Mouse (Mus musculus) hindbrain, embryonic 10.5 days (tissue): ENCODE data around the gene Olfr92. TPM values are rescaled to one million over a fixed set of nuclear protein-coding genes. Genes with fewer than 3 reads are reported as not detected.
"Not testable (repeated sequence)": the region's sequence is repeated elsewhere in the genome, so short reads cannot be mapped to it uniquely, and the experiment has no call there.

Experiments
- DNase-seq: peaks from one replicate; pipeline ENCODE4 v3.0.0-alpha.2; 2017; ENCODE audit warnings: low spot score
- H3K27ac ChIP-seq: fragments of 300-500 bp; sonication (generic); 2 replicates; pipeline ENCODE4 v1.5.1; 2016; ENCODE audit warnings: mild to moderate bottlenecking, moderate library complexity
- H3K27me3 ChIP-seq: fragments of 300-500 bp; sonication (generic); 2 replicates; pipeline ENCODE4 v1.6.1; 2016; ENCODE audit warnings: mild to moderate bottlenecking; ENCODE audit not compliant: poor library complexity, insufficient read depth, severe bottlenecking
- H3K36me3 ChIP-seq: fragments of 300-500 bp; sonication (generic); 2 replicates; pipeline ENCODE4 v1.6.1; 2016; ENCODE audit warnings: mild to moderate bottlenecking, moderate library complexity
- H3K4me1 ChIP-seq: fragments of 300-500 bp; sonication (generic); replicated peaks from 2 replicates; pipeline ENCODE4 v1.6.1; 2016; ENCODE audit warnings: mild to moderate bottlenecking
- H3K4me3 ChIP-seq: fragments of 300-500 bp; sonication (generic); 2 replicates; pipeline ENCODE4 v1.5.1; 2016; ENCODE audit warnings: mild to moderate bottlenecking, moderate library complexity
- H3K9me3 ChIP-seq: fragments of 300-500 bp; sonication (generic); 2 replicates; pipeline ENCODE4 v1.6.1; 2016; ENCODE audit warnings: mild to moderate bottlenecking, moderate library complexity
- WGBS: fragments of 180-500 bp; shearing (Covaris S2); methylation state at CpG from one replicate; pipeline ENCODE4 v1.1.7; 2016; 5-methylcytosine and 5-hydroxymethylcytosine counted together
- polyA plus RNA-seq: library from polyadenylated mRNA; unstranded; fragments of >200 nt; fragmentation: Nextera tagmentation; extraction: Ambion mirVana; gene quantifications from 2 replicates; pipeline ENCODE4 v1.2.1, GENCODE M21; 2016

Gene Olfr92
- polyA plus RNA-seq: not detected in 2 replicates

DNA sequence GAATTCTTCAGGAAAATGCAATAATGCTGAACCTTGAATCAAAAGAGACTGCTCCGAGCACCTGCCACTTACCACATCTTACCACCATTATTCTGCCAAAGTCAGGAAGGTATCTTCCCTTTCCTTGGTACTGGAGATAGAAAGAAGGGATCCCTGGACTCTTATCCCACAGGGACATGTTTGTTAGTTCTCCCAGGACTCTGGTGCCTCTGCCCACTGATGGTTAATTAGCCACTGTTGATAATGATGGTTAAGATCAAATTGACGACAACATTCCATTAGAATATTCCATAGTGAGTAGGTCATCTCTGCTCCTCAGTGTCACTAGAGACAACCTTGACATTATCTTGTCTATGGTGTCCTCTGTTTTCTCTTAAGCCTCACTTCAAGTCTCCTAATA lies at the start of gene Olfr92:
Gene Olfr92, minus strand, starts transcription at position 101 of the 400 bp plus-strand sequence.
- H3K4me3 ChIP-seq: no peak within 1 kb of the TSS
- no peaks in the 10 kb centered on the region for H3K36me3 ChIP-seq
- 93% methylated on average over 2 of the region's 2 CpGs for WGBS
- H3K9me3 ChIP-seq: no peaks in the 10 kb centered on the region
- H3K27ac ChIP-seq: no peak within 1 kb of the TSS
- H3K4me1 ChIP-seq: no peaks in the 10 kb centered on the region
- no peaks in the 10 kb centered on the region for H3K27me3 ChIP-seq
- no peak for DNase-seq

DNA sequence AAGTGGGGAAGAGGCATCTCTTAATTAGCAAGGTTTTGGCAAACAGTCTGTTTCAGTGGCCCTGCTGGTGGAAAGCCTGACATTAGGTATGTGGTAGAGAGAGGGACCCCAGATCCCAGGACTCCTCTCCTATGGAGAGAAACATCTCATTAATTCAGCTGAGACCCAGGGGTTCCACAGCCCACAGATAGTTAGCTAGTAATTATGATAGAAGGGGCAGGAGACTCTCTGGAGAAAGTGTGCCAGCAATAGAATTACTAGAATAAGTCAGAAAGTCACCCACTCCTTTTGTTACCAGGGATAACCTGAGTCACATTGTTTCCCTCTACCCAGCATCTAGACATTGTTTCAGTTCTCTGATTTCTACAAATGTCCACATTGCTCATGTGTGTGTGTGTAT lies 41.5 kb upstream of the Olfr92 start, which contains the start of gene Olfr93:
Gene Olfr93, minus strand, starts transcription at position 101 of the 400 bp plus-strand sequence.
- no peak for DNase-seq
- Histone ChIP-seq H3K36me3 (no peaks in the 10 kb centered on the region), H3K27ac (no peak within 1 kb of the TSS), H3K9me3 (no peaks in the 10 kb centered on the region), H3K27me3 (no peaks in the 10 kb centered on the region), H3K4me1 (no peaks in the 10 kb centered on the region), H3K4me3 (no peak within 1 kb of the TSS)

GRCm38 (mm10) chr17:37131366-37131765 lies 11.5 kb upstream of the Olfr92 start:
- not testable (repeated sequence) for H3K27ac ChIP-seq, H3K36me3 ChIP-seq, H3K4me1 ChIP-seq, H3K27me3 ChIP-seq, H3K4me3 ChIP-seq, H3K9me3 ChIP-seq, DNase-seq
- WGBS: 69% methylated on average over 4 of the region's 4 CpGs

DNA sequence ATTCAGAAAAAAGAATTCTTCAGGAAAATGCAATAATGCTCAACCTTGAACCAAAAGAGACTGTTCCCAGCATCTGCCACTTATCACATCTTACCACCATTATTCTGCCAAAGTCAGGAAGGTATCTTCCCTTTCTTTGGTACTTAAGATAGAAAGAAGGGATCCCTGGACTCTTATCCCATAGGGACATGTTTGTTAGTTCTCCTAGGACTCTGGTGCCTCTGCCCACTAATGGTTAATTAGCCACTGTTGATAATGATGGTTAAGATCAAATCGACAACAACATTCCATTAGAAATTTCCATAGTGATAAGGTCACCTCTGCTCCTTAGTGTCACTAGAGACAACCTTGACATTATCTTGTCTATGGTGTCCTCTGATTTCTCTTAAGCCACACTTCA lies 21.7 kb downstream of the Olfr92 start, which contains the start of gene Olfr91:
Gene Olfr91, minus strand, starts transcription at position 101 of the 400 bp plus-strand sequence.
- no peak for DNase-seq
- Histone ChIP-seq H3K9me3 (no peaks in the 10 kb centered on the region), H3K4me1 (no peaks in the 10 kb centered on the region), H3K27ac (no peak within 1 kb of the TSS), H3K27me3 (no peaks in the 10 kb centered on the region), H3K36me3 (no peaks in the 10 kb centered on the region), H3K4me3 (no peak within 1 kb of the TSS)
- 90% methylated on average over 1 of the region's 1 CpGs for WGBS

- Histone ChIP-seq H3K4me3 (no peak overlapping the region), H3K36me3 (no peaks in the 10 kb centered on the region), H3K9me3 (no peaks in the 10 kb centered on the region), H3K4me1 (no peaks in the 10 kb centered on the region), H3K27me3 (no peaks in the 10 kb centered on the region), H3K27ac (no peak overlapping the region)
- DNase-seq: no peak
- WGBS: 88% methylated on average over 5 of the region's 5 CpGs
Measured at GRCm38 (mm10) chr17:37093289-37093688, 26.6 kb downstream of the Olfr92 start.

DNA sequence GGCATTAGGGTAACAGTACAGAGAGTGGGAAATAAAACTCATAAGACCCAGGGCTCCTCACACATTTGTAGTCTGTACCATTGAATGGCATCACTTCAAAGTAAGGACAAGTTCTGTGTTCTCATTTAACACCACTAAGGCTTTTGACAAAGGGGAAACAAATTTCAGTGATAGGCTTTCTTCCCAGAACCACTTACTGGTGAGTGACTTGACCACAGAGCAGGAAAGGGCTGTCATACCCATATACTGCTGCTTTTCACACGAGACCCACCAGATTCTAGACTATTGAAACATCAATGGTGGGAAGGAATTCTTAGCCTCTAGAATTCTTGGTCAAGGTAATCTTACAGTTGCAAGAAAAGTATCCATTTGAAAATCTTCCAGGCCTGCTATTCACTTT lies 27.7 kb downstream of the Olfr92 start:
- no peak for DNase-seq
- Histone ChIP-seq H3K27me3 (no peaks in the 10 kb centered on the region), H3K27ac (no peak overlapping the region), H3K4me1 (no peaks in the 10 kb centered on the region), H3K4me3 (no peak overlapping the region), H3K36me3 (no peaks in the 10 kb centered on the region), H3K9me3 (no peaks in the 10 kb centered on the region)
- WGBS: 79% methylated on average over 1 of the region's 1 CpGs

DNA sequence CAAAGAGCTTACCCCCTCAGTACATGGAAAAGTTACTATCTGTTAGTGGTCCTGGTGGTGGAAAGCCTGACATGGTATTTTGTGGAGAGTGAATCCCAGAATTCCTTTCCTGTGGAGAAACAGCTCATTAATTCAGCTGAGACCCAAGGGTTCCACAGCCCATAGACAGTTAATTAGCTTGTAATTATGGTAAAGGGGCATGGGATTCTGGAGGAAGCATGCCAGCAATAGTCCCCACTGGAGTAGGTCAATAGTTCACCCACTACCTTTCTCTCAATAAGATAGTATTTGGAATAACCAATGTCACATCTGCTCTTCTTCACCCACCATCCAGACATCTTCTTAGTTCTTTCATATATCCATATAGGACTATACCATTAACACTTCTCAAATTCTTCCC lies 31.5 kb downstream of the Olfr92 start, which contains the start of gene Olfr90:
Gene Olfr90, minus strand, starts transcription at position 101 of the 400 bp plus-strand sequence.
- no peaks in the 10 kb centered on the region for H3K4me1 ChIP-seq
- DNase-seq: no peak

DNA sequence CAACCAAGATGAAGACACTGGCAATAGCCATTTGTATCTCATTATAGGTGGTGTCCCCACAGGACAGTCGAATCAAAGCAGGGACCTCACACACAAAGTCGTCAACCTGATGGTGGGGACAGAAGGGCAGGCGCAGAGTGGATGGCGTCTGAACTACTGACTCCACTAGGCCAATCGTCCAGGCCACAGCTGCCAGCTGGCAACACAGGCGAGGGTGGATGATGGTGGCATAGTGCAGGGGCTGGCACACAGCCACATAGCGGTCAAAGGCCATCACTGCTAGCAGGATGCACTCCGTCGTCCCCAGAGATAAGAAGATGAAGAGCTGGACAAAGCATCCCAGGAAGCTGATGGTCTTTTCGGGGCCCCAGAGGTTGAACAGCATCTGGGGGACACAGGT lies 34.3 kb downstream of the Olfr92 start:
- 86% methylated on average over 10 of the region's 10 CpGs for WGBS
- Histone ChIP-seq H3K27me3 (no peaks in the 10 kb centered on the region), H3K4me3 (no peak overlapping the region), H3K9me3 (no peaks in the 10 kb centered on the region), H3K4me1 (no peaks in the 10 kb centered on the region), H3K36me3 (no peaks in the 10 kb centered on the region), H3K27ac (no peak overlapping the region)
- DNase-seq: no peak

More for the DNA sequence above, 31.5 kb downstream of the Olfr92 start, which contains the start of gene Olfr90:
- Histone ChIP-seq H3K4me3 (no peak within 1 kb of the TSS), H3K27ac (no peak within 1 kb of the TSS), H3K36me3 (no peaks in the 10 kb centered on the region), H3K9me3 (no peaks in the 10 kb centered on the region), H3K27me3 (no peaks in the 10 kb centered on the region)

GRCm38 (mm10) chr17:37084632-37085031 lies 35.3 kb downstream of the Olfr92 start:
- no peaks in the 10 kb centered on the region for H3K9me3 ChIP-seq
- DNase-seq: no peak
- H3K4me1 ChIP-seq: peaks cover 7% of the 10 kb centered on the region
- H3K36me3 ChIP-seq: no peaks in the 10 kb centered on the region
- H3K4me3 ChIP-seq: no peak overlapping the region
- 69% methylated on average over 5 of the region's 5 CpGs for WGBS
- H3K27ac ChIP-seq: no peak overlapping the region
- H3K27me3 ChIP-seq: no peaks in the 10 kb centered on the region

DNA sequence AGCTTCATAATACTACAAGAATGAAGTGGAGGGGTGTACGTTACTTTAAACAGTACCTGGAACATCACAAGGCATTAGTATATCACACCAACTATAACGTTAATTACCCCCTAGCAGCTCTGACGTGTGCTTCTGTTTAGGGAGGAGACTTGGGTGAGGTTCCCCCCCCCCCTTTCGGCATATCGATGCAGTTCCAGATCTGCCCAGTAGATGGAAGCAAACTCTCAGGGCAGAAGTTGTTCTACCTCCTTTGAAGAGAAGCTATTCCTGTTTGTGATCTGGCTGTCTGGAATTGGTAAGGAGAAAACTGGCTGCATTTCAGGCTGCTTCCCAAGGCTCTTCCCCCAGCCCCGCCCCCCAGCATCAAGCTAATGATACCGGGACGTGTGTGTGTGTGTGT lies 36.6 kb downstream of the Olfr92 start:
- peak; percentile 77 for DNase-seq
- no peak overlapping the region for H3K27ac ChIP-seq
- H3K9me3 ChIP-seq: no peaks in the 10 kb centered on the region
- WGBS: 7% methylated on average over 8 of the region's 8 CpGs
- H3K27me3 ChIP-seq: no peaks in the 10 kb centered on the region
- H3K4me3 ChIP-seq: no peak overlapping the region
- no peaks in the 10 kb centered on the region for H3K36me3 ChIP-seq
- H3K4me1 ChIP-seq: peaks cover 20% of the 10 kb centered on the region

DNA sequence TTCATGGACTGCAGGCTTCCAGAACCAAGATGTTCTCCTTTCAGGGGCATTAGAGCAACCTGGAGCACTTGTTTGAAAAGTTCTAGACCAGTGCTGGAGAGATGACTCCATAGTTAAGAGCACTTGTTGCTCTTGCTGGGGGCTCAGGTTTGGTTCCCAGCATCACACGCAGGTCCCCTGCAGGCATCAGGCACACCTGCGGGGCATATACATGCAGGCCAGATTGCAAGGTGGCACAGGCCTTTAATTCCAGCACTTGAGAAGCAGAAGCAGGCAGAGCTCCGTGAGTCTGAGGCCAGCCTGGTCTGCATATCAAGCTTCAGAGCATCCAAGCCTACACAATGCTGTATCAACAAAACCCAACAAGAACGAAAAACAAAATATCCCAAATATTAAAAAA lies 38.2 kb downstream of the Olfr92 start:
- 0 out of 2 replicates have a peak, but pooled peaks cover 4% of the 10 kb centered on the region for H3K36me3 ChIP-seq
- H3K27ac ChIP-seq: no peak overlapping the region
- no peaks in the 10 kb centered on the region for H3K9me3 ChIP-seq
- H3K4me1 ChIP-seq: peaks cover 26% of the 10 kb centered on the region
- no peak for DNase-seq
- 92% methylated on average over 4 of the region's 4 CpGs for WGBS
- no peak overlapping the region for H3K4me3 ChIP-seq
- H3K27me3 ChIP-seq: no peaks in the 10 kb centered on the region

DNA sequence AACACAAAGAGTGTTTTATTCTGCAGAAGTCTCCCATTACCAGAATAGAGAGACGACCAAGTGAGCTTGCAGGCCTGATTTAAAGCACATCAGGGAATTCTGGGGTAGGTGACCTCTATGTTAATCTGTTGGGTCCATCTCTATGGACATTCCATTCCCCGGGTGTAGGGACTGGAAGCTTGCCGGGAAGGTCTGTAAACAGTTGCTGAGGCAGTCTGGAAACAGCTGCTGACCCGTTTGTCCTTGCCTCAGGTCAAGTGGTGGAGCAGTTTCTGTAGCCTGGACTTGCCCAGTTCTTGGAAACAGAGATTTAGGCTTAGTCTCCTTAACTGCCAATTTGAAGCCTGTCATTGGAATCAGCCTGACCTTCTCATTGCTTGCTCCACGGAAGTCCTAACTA lies 39.8 kb downstream of the Olfr92 start:
- Histone ChIP-seq H3K4me1 (peaks cover 26% of the 10 kb centered on the region), H3K27me3 (no peaks in the 10 kb centered on the region), H3K27ac (no peak overlapping the region), H3K4me3 (no peak overlapping the region), H3K36me3 (peaks cover 19% of the 10 kb centered on the region), H3K9me3 (no peaks in the 10 kb centered on the region)
- no peak for DNase-seq
- WGBS: 19% methylated on average over 5 of the region's 5 CpGs

DNA sequence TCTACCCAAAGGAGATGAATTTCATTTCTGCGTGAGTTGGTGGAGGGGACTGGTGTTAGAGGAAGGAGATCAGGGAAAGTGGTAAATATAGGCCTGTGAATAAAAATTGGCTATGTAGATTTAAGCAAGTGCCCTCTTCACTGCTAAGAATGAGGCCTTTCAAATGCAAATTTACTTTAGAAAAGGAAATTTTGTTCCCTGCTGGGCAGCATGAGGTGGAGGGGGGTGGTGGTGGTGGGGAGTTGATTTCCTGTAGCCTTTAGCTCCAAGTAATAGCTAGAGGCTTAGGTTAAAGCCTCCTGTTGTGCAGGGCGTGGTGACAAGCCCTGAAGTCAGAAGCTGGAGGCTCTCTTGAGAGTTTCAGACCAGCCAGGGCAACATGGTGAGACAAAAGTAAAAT lies 40.9 kb downstream of the Olfr92 start:
- no peaks in the 10 kb centered on the region for H3K9me3 ChIP-seq
- peak; percentile 41 for DNase-seq
- H3K27ac ChIP-seq: peak overlapping the region; percentile 53; the same call in 1 of the 2 replicates
- H3K4me3 ChIP-seq: peak overlapping the region; percentile 28; the same call in 1 of the 2 replicates
- WGBS: 6% methylated on average over 2 of the region's 2 CpGs
- H3K36me3 ChIP-seq: peaks cover 30% of the 10 kb centered on the region
- no peaks in the 10 kb centered on the region for H3K27me3 ChIP-seq
- peaks cover 26% of the 10 kb centered on the region for H3K4me1 ChIP-seq

DNA sequence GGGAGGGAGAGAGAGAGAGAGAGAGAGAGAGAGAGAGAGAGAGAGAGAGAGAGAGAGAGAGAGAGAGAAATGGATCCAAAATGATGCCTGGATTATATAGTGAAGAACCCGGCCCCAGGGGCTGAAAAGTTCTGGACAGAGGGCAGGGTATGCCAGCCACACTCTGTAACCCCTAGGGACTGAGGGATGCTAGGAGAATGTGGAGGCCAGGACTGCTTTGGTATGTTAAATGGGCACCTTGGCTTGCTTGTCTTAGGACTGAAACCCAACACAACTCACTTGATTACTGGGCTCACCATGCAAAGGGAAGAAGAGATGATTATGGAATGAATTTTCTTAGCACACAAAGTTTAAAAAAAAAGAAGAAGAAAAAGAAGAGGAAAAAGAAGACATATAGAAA lies 41.7 kb downstream of the Olfr92 start:
- peaks cover 38% of the 10 kb centered on the region for H3K36me3 ChIP-seq
- H3K4me1 ChIP-seq: peaks cover 26% of the 10 kb centered on the region
- no peaks in the 10 kb centered on the region for H3K9me3 ChIP-seq
- 19% methylated on average over 1 of the region's 1 CpGs for WGBS
- no peak for DNase-seq
- H3K4me3 ChIP-seq: no peak overlapping the region
- no peaks in the 10 kb centered on the region for H3K27me3 ChIP-seq
- no peak overlapping the region for H3K27ac ChIP-seq
